Comparison of ENCODE assay signal across 8 mouse cellular contexts in the genomic region with DNA sequence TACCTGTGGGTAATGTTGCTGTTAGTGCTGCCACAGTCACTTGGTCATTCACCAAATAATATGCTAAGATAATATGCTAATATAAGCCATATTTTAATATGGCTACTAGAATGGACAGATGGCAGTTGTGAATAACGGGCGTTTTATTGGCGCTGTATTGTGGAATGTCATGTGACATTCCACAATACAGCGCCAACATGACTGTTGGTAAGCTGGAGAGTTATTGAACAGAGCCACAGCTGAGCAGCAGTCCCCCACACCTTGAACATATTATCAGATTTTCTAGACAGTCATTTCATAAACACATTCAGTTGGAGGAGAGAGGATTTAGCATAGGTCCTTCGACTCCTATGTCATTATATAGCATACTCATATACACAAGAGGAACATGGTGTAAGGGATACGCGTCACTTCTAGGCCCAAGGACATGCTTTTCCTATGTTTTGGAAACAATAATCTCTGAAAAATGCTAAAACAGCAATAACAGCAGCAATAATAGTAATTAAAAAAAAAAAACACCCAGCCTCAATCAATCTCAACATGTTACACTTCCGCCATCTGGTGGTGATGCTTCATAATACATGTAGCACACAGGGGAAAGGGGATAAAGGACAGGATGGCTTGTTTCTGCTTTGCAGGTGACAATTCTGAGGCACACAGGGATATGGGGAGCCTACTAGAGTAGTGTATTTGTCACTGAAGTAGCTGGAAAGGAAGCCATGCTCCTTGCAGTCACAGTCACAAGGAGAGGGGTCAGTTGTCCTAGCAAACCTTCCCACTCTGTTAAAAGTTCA.
A peak's percentile ranks its signal among the peaks of the same experiment; 100 is the strongest.
DNase-seq lines count a peak whose midpoint lies in the region; ATAC-seq and TF ChIP-seq lines count a peak whose summit lies in the region.

No protein-coding gene starts in this region.

- peak; percentile 64 for DNase-seq in kidney, postnatal 14 days
- DNase-seq in liver, embryonic 11.5 days (ENCODE audit: low spot score): no peak
- DNase-seq in neural tube, embryonic 11.5 days (ENCODE audit: low spot score): peak; percentile 42

- peak; percentile 65 for ATAC-seq in activated CD4-positive, CD25-positive, alpha-beta regulatory T cell, adult 4 months
- ATAC-seq in granulocyte monocyte progenitor cell, adult 5-6 weeks (replicated peaks; ENCODE audit: poor library complexity, severe bottlenecking): peak; percentile 88
- ATAC-seq in liver, embryonic 11.5 days (replicated peaks; ENCODE audit: low FRiP score): 0 out of 2 replicates have a peak, but pooled peaks have one; percentile 34
- 0 out of 2 replicates have a peak, but pooled peaks have one; percentile 17 for ATAC-seq in neural tube, embryonic 11.5 days (ENCODE audit: insufficient read depth, low FRiP score, low TSS enrichment)
- no peak for ATAC-seq in erythroblast, adult 5-6 weeks (replicated peaks; ENCODE audit: low FRiP score, poor library complexity, severe bottlenecking)

- H3K9ac ChIP-seq in liver, embryonic 11.5 days (ENCODE audit: low read depth, low read length): no peak overlapping the region
- no peak overlapping the region for H3K9ac ChIP-seq in neural tube, embryonic 11.5 days (ENCODE audit: low read length)

- TF ChIP-seq POLR2A in cortical plate, adult 2 months (IDR thresholded peaks at IDR 0.05; ENCODE audit: extremely low read depth, insufficient read depth, low read length): no peak

- no peaks in the 10 kb centered on the region for H3K36me3 ChIP-seq in E14TG2a.4 (ENCODE audit: insufficient read depth, low read length)
- H3K36me3 ChIP-seq in liver, embryonic 11.5 days (ENCODE audit: control insufficient read depth, insufficient read depth, low read length): no peaks in the 10 kb centered on the region
- no peaks in the 10 kb centered on the region for H3K36me3 ChIP-seq in neural tube, embryonic 11.5 days (ENCODE audit: control insufficient read depth, insufficient read depth, low read length)

- no peaks in the 10 kb centered on the region for H3K9me3 ChIP-seq in E14TG2a.4 (ENCODE audit: low read length)
- no peaks in the 10 kb centered on the region for H3K9me3 ChIP-seq in liver, embryonic 11.5 days (ENCODE audit: control insufficient read depth, low read length)
- H3K9me3 ChIP-seq in neural tube, embryonic 11.5 days (ENCODE audit: control insufficient read depth, low read length): no peaks in the 10 kb centered on the region

- H3K4me3 ChIP-seq in E14TG2a.4 (replicated peaks; ENCODE audit: low read length): no peak overlapping the region
- H3K4me3 ChIP-seq in cortical plate, adult 2 months (ENCODE audit: insufficient read depth, low read length): no peak overlapping the region
- H3K4me3 ChIP-seq in liver, embryonic 11.5 days (ENCODE audit: low read depth, low read length): no peak overlapping the region
- H3K4me3 ChIP-seq in neural tube, embryonic 11.5 days (ENCODE audit: low read depth, low read length): no peak overlapping the region

- TF ChIP-seq CTCF in E14TG2a.4 (conservative IDR thresholded peaks at IDR 0.05; ENCODE audit: low read length): peak; percentile 66
- peak; percentile 45; the same call in 1 of the 2 replicates for TF ChIP-seq CTCF in cortical plate, adult 2 months (IDR thresholded peaks at IDR 0.05; ENCODE audit: extremely low read depth, insufficient read depth, low read length)

- H3K4me2 ChIP-seq in liver, embryonic 11.5 days: no peak overlapping the region
- H3K4me2 ChIP-seq in neural tube, embryonic 11.5 days (ENCODE audit: low read depth): no peak overlapping the region

- WGBS in liver, embryonic 11.5 days: 70% methylated on average over 8 of the region's 8 CpGs
- 79% methylated on average over 8 of the region's 8 CpGs for WGBS in neural tube, embryonic 11.5 days

- no peaks in the 10 kb centered on the region for H3K4me1 ChIP-seq in E14TG2a.4 (replicated peaks; ENCODE audit: low read depth, low read length)
- H3K4me1 ChIP-seq in cortical plate, adult 2 months (ENCODE audit: control insufficient read depth, insufficient read depth, low read length): no peaks in the 10 kb centered on the region
- H3K4me1 ChIP-seq in liver, embryonic 11.5 days (replicated peaks; ENCODE audit: control insufficient read depth, insufficient read depth, low read length): peaks cover 2% of the 10 kb centered on the region
- no peaks in the 10 kb centered on the region for H3K4me1 ChIP-seq in neural tube, embryonic 11.5 days (ENCODE audit: control insufficient read depth, insufficient read depth, low read length)

- no peak overlapping the region for H3K27ac ChIP-seq in cortical plate, adult 2 months (ENCODE audit: insufficient read depth, low read length)
- H3K27ac ChIP-seq in liver, embryonic 11.5 days (ENCODE audit: low read depth, low read length): no peak overlapping the region
- H3K27ac ChIP-seq in neural tube, embryonic 11.5 days (ENCODE audit: low read depth, low read length): no peak overlapping the region

- no peaks in the 10 kb centered on the region for H3K27me3 ChIP-seq in E14TG2a.4 (ENCODE audit: insufficient read depth, low read length)
- H3K27me3 ChIP-seq in liver, embryonic 11.5 days (replicated peaks; ENCODE audit: control insufficient read depth, insufficient read depth, low read length): no peaks in the 10 kb centered on the region
- no peaks in the 10 kb centered on the region for H3K27me3 ChIP-seq in neural tube, embryonic 11.5 days (ENCODE audit: control insufficient read depth, insufficient read depth, low read length)
